Mouse (Mus musculus) hindbrain, postnatal 0 days (tissue): ENCODE results near the gene Lce1m. TPM values are rescaled to one million over a fixed set of nuclear protein-coding genes. Genes with fewer than 3 reads are reported as not detected.
A peak's percentile ranks its signal among the peaks of the same experiment; 100 is the strongest.
"Not testable (repeated sequence)": the region's sequence is repeated elsewhere in the genome, so short reads cannot be mapped to it uniquely, and the experiment has no call there.

ENCODE experiments used
- ATAC-seq: fragments of 200-750 bp; cut with Nextera tagmentation; 2 replicates; pipeline ENCODE4 v1.8.0; 2017; ENCODE audit warnings: mild to moderate bottlenecking, moderate TSS enrichment, moderate library complexity
- DNase-seq: peaks from one replicate; pipeline ENCODE4 v3.0.0-alpha.2; 2015; ENCODE audit warnings: low spot score
- H3K27ac ChIP-seq: fragments of 300-500 bp; sonication (generic); 2 replicates; pipeline ENCODE4 v1.5.1; 2014; ENCODE audit warnings: mild to moderate bottlenecking
- H3K27me3 ChIP-seq: fragments of 300-500 bp; sonication (generic); 2 replicates; pipeline ENCODE4 v1.6.1; 2014; ENCODE audit warnings: low read length, mixed read lengths; ENCODE audit not compliant: insufficient read depth
- H3K36me3 ChIP-seq: fragments of 300-500 bp; sonication (generic); 2 replicates; pipeline ENCODE4 v1.6.1; 2014; ENCODE audit warnings: low read length, mixed read lengths; ENCODE audit not compliant: insufficient read depth
- H3K4me1 ChIP-seq: fragments of 300-500 bp; sonication (generic); 2 replicates; pipeline ENCODE4 v1.6.1; 2014; ENCODE audit warnings: antibody characterized with exemption, low read length, mixed read lengths; ENCODE audit not compliant: insufficient read depth
- H3K4me2 ChIP-seq: fragments of 300-500 bp; sonication (generic); 2 replicates; pipeline ENCODE4 v1.6.1; 2014; ENCODE audit warnings: low read depth, mild to moderate bottlenecking, low read length, moderate library complexity, mixed read lengths
- H3K4me3 ChIP-seq: fragments of 300-500 bp; sonication (generic); 2 replicates; pipeline ENCODE4 v1.5.1; 2014; ENCODE audit warnings: low read length
- H3K9ac ChIP-seq: fragments of 300-500 bp; sonication (generic); replicated peaks from 2 replicates; pipeline ENCODE4 v1.6.1; 2014; ENCODE audit warnings: mild to moderate bottlenecking, low read length, moderate library complexity, mixed read lengths
- H3K9me3 ChIP-seq: fragments of 300-500 bp; sonication (generic); 2 replicates; pipeline ENCODE4 v1.6.1; 2016; ENCODE audit warnings: low read length, mixed read lengths
- CTCF ChIP-seq: IDR thresholded peaks from 2 replicates; pipeline ENCODE4 v1.5.1; 2016; ENCODE audit warnings: antibody characterized with exemption, control low read depth, low read depth
- WGBS: fragments of 180-500 bp; shearing (Covaris S2); extraction: QIAGEN DNeasy Blood & Tissue Kit; methylation state at CpG from one replicate; pipeline ENCODE4 v1.1.7; 2014; 5-methylcytosine and 5-hydroxymethylcytosine counted together
- polyA plus RNA-seq: library from polyadenylated mRNA; unstranded; fragments of >200 nt; fragmentation: Nextera tagmentation; extraction: Ambion mirVana; gene quantifications from 2 replicates; pipeline ENCODE4 v1.2.1, GENCODE M21; 2015
- total RNA-seq: library from RNA; depleted of rRNA; stranded (reverse); fragments of >200 nt; gene quantifications from 2 replicates; pipeline ENCODE4 v1.2.3, GENCODE M21; 2014; rRNA removed

Gene Lce1m
- total RNA-seq (not detected in 2 replicates), polyA plus RNA-seq (not detected in 2 replicates)

- Histone ChIP-seq H3K4me1 (no peaks in the 10 kb centered on the region), H3K4me3 (no peak within 1 kb of the TSS), H3K27ac (no peak within 1 kb of the TSS), H3K27me3 (no peaks in the 10 kb centered on the region), H3K36me3 (no peaks in the 10 kb centered on the region), H3K9me3 (no peaks in the 10 kb centered on the region), H3K9ac (no peak within 1 kb of the TSS), H3K4me2 (no peak within 1 kb of the TSS)
- DNase-seq = no peak
- 94% methylated on average over 2 of the region's 2 CpGs for WGBS
- no peak for TF ChIP-seq CTCF
- ATAC-seq = no peak
Measured at GRCm38 (mm10) chr3:93018960-93019359, at the start of gene Lce1m. Lce1m (minus strand) TSS chr3:93019060.

- not testable (repeated sequence) for H3K9me3 ChIP-seq, H3K4me2 ChIP-seq, H3K9ac ChIP-seq, H3K4me1 ChIP-seq, H3K27ac ChIP-seq, ATAC-seq, H3K4me3 ChIP-seq, H3K27me3 ChIP-seq, H3K36me3 ChIP-seq, DNase-seq
Measured at GRCm38 (mm10) chr3:93068523-93068922, 49.7 kb upstream of the Lce1m start, which contains the start of gene Gm4858. Gm4858 (plus strand) TSS chr3:93068823.

- DNase-seq (no peak), ATAC-seq (no peak)
- Histone ChIP-seq H3K9me3 (no peaks in the 10 kb centered on the region), H3K4me1 (no peaks in the 10 kb centered on the region), H3K36me3 (no peaks in the 10 kb centered on the region), H3K4me3 (no peak overlapping the region), H3K4me2 (no peak overlapping the region), H3K9ac (no peak overlapping the region), H3K27ac (no peak overlapping the region), H3K27me3 (no peaks in the 10 kb centered on the region)
- 55% methylated on average over 10 of the region's 10 CpGs for whole genome bisulfite sequencing
- TF ChIP-seq CTCF = peak; percentile 38
Measured at GRCm38 (mm10) chr3:93052826-93053474, 34.1 kb upstream of the Lce1m start.

- ATAC-seq (no peak), DNase-seq (no peak)
- Histone ChIP-seq H3K27ac (no peak overlapping the region), H3K9ac (no peak overlapping the region), H3K27me3 (no peaks in the 10 kb centered on the region), H3K4me1 (no peaks in the 10 kb centered on the region), H3K36me3 (no peaks in the 10 kb centered on the region), H3K9me3 (no peaks in the 10 kb centered on the region), H3K4me2 (no peak overlapping the region), H3K4me3 (no peak overlapping the region)
- 92% methylated on average over 1 of the region's 1 CpGs for WGBS
- no peak for TF ChIP-seq CTCF
Measured at GRCm38 (mm10) chr3:93050182-93050581, 31.3 kb upstream of the Lce1m start.

- H3K27me3 ChIP-seq = no peaks in the 10 kb centered on the region
- TF ChIP-seq CTCF = peak; percentile 90
- no peaks in the 10 kb centered on the region for H3K9me3 ChIP-seq
- ATAC-seq (peak; percentile 93), DNase-seq (peak; percentile 87)
- no peaks in the 10 kb centered on the region for H3K4me1 ChIP-seq
- no peak overlapping the region for H3K4me3 ChIP-seq
- 50% methylated on average over 5 of the region's 5 CpGs for WGBS
- H3K36me3 ChIP-seq = no peaks in the 10 kb centered on the region
- H3K9ac ChIP-seq = no peak overlapping the region
- H3K4me2 ChIP-seq = no peak overlapping the region
- H3K27ac ChIP-seq = no peak overlapping the region
Measured at GRCm38 (mm10) chr3:93031450-93031849, 12.6 kb upstream of the Lce1m start.

- 90% methylated on average over 2 of the region's 2 CpGs for WGBS
- no peak overlapping the region for H3K4me2 ChIP-seq
- H3K4me3 ChIP-seq = no peak overlapping the region
- no peaks in the 10 kb centered on the region for H3K36me3 ChIP-seq
- H3K27me3 ChIP-seq = no peaks in the 10 kb centered on the region
- no peaks in the 10 kb centered on the region for H3K4me1 ChIP-seq
- no peaks in the 10 kb centered on the region for H3K9me3 ChIP-seq
- no peak overlapping the region for H3K27ac ChIP-seq
- ATAC-seq (no peak), DNase-seq (no peak)
- no peak overlapping the region for H3K9ac ChIP-seq
- TF ChIP-seq CTCF = no peak
Measured at GRCm38 (mm10) chr3:93025486-93025885, 6.6 kb upstream of the Lce1m start.

GRCm38 (mm10) chr3:93023411-93024184 lies 4.7 kb upstream of the Lce1m start:
- Histone ChIP-seq H3K4me3 (no peak overlapping the region), H3K27me3 (no peaks in the 10 kb centered on the region), H3K4me1 (no peaks in the 10 kb centered on the region), H3K9ac (no peak overlapping the region), H3K9me3 (no peaks in the 10 kb centered on the region), H3K36me3 (no peaks in the 10 kb centered on the region), H3K4me2 (no peak overlapping the region), H3K27ac (no peak overlapping the region)
- ATAC-seq = no peak
- 83% methylated on average over 3 of the region's 3 CpGs for WGBS
- no peak for DNase-seq
- TF ChIP-seq CTCF = no peak
